Mouse (Mus musculus) limb, embryonic 13.5 days (tissue): ENCODE data around the gene Gm10260. TPM values are rescaled to one million over a fixed set of nuclear protein-coding genes. Genes with fewer than 3 reads are reported as not detected.

Experiments
- ATAC-seq: fragments of 200-750 bp; cut with Nextera tagmentation; 2 replicates; pipeline ENCODE4 v1.8.0; 2017; ENCODE audit warnings: low read depth, moderate number of reproducible peaks, moderate TSS enrichment; ENCODE audit not compliant: low FRiP score
- H3K27ac ChIP-seq: fragments of 300-500 bp; sonication (generic); 2 replicates; pipeline ENCODE4 v1.5.1; 2015; ENCODE audit warnings: inconsistent platforms, mild to moderate bottlenecking, moderate library complexity
- H3K27me3 ChIP-seq: fragments of 300-500 bp; sonication (generic); 2 replicates; pipeline ENCODE4 v1.6.1; 2015; ENCODE audit warnings: mild to moderate bottlenecking, inconsistent platforms
- H3K36me3 ChIP-seq: fragments of 300-500 bp; sonication (generic); 2 replicates; pipeline ENCODE4 v1.6.1; 2015; ENCODE audit warnings: inconsistent platforms, mild to moderate bottlenecking, moderate library complexity
- H3K4me1 ChIP-seq: fragments of 300-500 bp; sonication (generic); 2 replicates; pipeline ENCODE4 v1.6.1; 2015; ENCODE audit warnings: inconsistent platforms
- H3K4me2 ChIP-seq: fragments of 300-500 bp; sonication (generic); replicated peaks from 2 replicates; pipeline ENCODE4 v1.6.1; 2015; ENCODE audit warnings: inconsistent platforms, mild to moderate bottlenecking, moderate library complexity
- H3K4me3 ChIP-seq: fragments of 300-500 bp; sonication (generic); 2 replicates; pipeline ENCODE4 v1.5.1; 2015; ENCODE audit warnings: moderate library complexity, mild to moderate bottlenecking, inconsistent platforms
- H3K9ac ChIP-seq: fragments of 300-500 bp; sonication (generic); 2 replicates; pipeline ENCODE4 v1.6.1; 2015; ENCODE audit warnings: mild to moderate bottlenecking, inconsistent platforms
- H3K9me3 ChIP-seq: fragments of 300-500 bp; sonication (generic); 2 replicates; pipeline ENCODE4 v1.6.1; 2016; ENCODE audit warnings: inconsistent platforms
- WGBS: fragments of 180-500 bp; shearing (Covaris S2); methylation state at CpG from one replicate; pipeline ENCODE4 v1.1.7; 2015; 5-methylcytosine and 5-hydroxymethylcytosine counted together
- polyA plus RNA-seq: library from polyadenylated mRNA; unstranded; fragments of >200 nt; fragmentation: Nextera tagmentation; extraction: Ambion mirVana; gene quantifications from 2 replicates; pipeline ENCODE4 v1.2.1, GENCODE M21; 2015

The Gm10260 gene
- polyA plus RNA-seq, 1 experiment from 2014 or later = 7.5 TPM

DNA sequence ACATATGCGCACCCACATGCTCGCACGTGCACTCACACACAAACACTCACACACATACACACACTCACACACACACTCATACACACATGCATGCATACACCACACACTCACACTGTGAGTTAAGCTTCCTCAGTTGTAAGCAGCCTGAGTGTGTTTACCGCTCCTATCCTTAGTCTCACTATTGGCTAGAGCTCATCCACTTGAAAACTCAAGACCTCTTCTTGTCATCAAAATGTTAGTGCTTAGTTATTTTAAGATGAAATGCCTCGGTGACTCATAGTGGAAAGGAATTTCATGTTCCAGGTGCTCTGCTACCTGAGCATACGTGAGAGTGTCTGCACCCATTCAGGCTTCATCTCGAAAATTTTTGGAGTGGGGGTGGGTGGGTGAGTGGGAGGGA is 21.2 kb upstream of the Gm10260 start:
- no peak overlapping the region for H3K4me2 ChIP-seq
- H3K9me3 ChIP-seq = no peaks in the 10 kb centered on the region
- peaks cover 77% of the 10 kb centered on the region for H3K4me1 ChIP-seq
- no peak overlapping the region for H3K27ac ChIP-seq
- no peak overlapping the region for H3K9ac ChIP-seq
- H3K36me3 ChIP-seq = no peaks in the 10 kb centered on the region
- no peak for ATAC-seq
- WGBS = 86% methylated on average over 7 of the region's 7 CpGs
- H3K27me3 ChIP-seq = peaks cover 11% of the 10 kb centered on the region
- H3K4me3 ChIP-seq = no peak overlapping the region

DNA sequence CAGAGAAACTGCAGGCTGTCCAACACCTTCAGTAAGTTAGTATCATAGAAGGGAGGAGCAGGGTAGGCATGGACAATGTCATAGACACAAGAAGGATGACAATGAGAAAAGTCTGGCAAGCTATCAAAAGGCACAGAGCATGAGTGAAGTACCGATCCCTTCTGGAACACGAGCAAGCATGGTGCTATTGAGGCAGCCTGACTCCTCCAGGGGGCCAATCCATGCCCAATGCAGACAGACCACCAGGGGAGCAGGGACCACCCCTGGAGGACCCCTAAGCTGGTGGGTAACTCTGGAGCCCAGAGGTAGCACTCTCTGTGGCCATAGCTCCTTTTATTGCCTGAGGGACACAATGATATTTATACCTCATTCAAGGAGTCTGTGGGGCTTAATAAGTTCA is 20.1 kb upstream of the Gm10260 start:
- peaks cover 11% of the 10 kb centered on the region for H3K27me3 ChIP-seq
- peak; percentile 30; the same call in 1 of the 2 replicates for ATAC-seq

DNA sequence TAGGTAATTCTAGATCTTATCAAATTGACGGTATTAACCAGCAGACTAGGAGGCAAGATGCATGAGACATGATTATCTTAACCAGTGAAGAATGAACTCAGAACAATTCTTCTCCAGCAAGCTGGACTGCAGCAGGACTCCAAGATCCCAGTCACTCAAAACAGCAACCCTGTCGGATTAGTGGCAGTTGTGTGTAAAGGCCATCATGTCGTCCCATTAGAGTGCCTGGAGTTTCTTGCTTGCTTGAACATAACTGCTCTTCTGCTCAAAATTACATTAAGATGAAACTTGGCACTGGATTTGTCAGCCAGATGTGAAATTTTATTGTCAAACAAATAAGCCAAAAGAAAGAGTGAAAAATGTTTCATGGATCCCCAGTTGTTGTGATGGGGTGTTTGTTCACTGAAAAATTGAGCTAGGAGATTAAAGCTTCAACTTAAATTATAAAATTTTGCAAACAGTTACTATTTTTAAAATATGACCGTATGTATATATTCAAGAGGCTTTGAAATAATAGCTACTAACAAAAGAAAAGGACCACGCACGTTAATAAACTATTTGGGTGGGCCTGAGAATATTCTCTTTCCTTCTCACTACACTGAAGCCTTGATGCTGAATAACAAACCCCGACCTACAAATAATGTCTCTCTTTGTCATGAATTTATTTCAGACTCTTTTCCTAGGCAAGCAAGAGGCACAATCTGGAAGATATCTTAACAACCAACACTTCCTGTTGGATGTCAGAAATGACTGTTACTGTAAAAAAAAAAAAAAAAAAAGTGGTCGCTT is 19.4 kb upstream of the Gm10260 start:
- no peaks in the 10 kb centered on the region for H3K36me3 ChIP-seq
- ATAC-seq = no peak

More for the DNA sequence above, 20.1 kb upstream of the Gm10260 start:
- H3K9me3 ChIP-seq = no peaks in the 10 kb centered on the region
- 23% methylated on average over 2 of the region's 2 CpGs for WGBS
- no peaks in the 10 kb centered on the region for H3K36me3 ChIP-seq
- H3K9ac ChIP-seq = no peak overlapping the region
- peak overlapping the region; percentile 44; the same call in 1 of the 2 replicates for H3K27ac ChIP-seq
- no peak overlapping the region for H3K4me2 ChIP-seq
- peaks cover 69% of the 10 kb centered on the region for H3K4me1 ChIP-seq
- no peak overlapping the region for H3K4me3 ChIP-seq

DNA sequence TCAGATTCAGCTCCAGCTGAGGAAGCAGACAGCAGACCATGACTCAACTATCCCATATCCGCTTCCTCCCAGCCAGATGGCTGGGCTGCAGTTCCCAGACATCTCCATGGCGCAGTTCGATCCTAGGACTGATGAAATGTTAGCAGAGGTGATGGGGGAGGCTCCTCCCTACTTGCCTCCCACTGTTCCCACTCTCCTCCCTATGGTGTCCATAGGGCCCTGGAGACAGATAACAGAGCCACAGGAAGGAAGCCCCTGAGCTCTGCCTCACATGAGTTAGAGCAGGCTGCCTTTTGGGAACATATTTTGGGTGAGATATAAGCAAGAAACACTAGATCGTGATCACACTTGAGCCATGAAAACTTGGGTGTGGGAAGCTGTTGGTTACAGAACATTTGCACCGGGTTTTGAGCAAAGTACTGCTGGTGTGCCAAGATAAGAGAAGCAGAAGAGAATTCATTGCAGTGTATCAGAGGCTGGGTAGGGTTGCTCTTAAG is 18.3 kb upstream of the Gm10260 start:
- Histone ChIP-seq H3K27ac (no peak overlapping the region), H3K27me3 (peaks cover 11% of the 10 kb centered on the region), H3K4me2 (no peak overlapping the region), H3K9me3 (no peaks in the 10 kb centered on the region), H3K36me3 (no peaks in the 10 kb centered on the region), H3K9ac (no peak overlapping the region), H3K4me3 (no peak overlapping the region), H3K4me1 (peaks cover 56% of the 10 kb centered on the region)
- 85% methylated on average over 5 of the region's 5 CpGs for WGBS
- no peak for ATAC-seq

More for the DNA sequence above, 19.4 kb upstream of the Gm10260 start:
- H3K27me3 ChIP-seq = peaks cover 11% of the 10 kb centered on the region
- H3K9me3 ChIP-seq = no peaks in the 10 kb centered on the region
- 62% methylated on average over 8 of the region's 8 CpGs for WGBS
- H3K9ac ChIP-seq = no peak overlapping the region
- H3K4me1 ChIP-seq = peaks cover 66% of the 10 kb centered on the region
- peak overlapping the region; percentile 44; the same call in 1 of the 2 replicates for H3K27ac ChIP-seq
- H3K4me3 ChIP-seq = no peak overlapping the region
- no peak overlapping the region for H3K4me2 ChIP-seq

DNA sequence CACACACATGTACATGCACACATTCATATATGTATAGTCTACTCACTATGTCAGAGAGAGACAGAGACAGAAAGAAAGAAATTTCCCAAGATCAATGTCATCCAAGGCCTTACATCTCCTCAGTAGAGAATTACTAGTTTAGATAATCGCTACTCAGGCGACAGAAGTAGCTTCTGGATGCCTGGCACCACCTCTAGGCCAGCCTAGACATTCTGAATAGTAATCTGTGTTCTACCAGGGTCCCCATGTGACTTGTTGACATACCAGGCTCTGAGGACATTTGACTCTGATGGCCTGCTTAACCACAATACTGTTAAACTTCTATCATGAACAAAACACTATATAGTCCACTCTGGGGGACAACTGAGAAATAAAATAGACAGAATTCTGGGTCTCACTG is 17.2 kb upstream of the Gm10260 start:
- no peak overlapping the region for H3K9ac ChIP-seq
- peaks cover 4% of the 10 kb centered on the region; the same call in 1 of the 2 replicates for H3K27me3 ChIP-seq
- H3K36me3 ChIP-seq = no peaks in the 10 kb centered on the region
- no peak overlapping the region for H3K27ac ChIP-seq
- no peak for ATAC-seq
- H3K4me2 ChIP-seq = no peak overlapping the region
- WGBS = 83% methylated on average over 2 of the region's 2 CpGs
- H3K4me3 ChIP-seq = no peak overlapping the region
- peaks cover 52% of the 10 kb centered on the region for H3K4me1 ChIP-seq
- H3K9me3 ChIP-seq = no peaks in the 10 kb centered on the region

DNA sequence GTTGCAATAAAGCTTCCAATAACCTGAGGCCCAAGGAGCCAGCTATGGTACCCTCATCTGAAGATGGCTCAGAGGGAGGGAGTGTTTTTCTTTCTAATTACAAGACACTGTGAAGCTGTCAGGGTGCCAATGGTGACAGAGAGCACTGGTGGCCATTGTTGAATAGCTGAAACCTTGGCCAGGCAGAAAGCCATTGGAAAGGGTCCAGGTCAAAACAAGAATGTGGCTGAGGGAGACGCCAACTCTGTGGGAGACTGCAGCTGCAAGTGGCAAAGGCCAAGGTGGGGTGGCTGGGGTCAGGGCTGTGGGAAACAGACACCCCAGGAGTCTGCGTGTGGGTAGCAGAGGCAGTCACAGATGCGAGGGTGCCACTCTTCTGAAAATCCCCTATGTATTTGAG is 16.3 kb upstream of the Gm10260 start:
- WGBS = 60% methylated on average over 3 of the region's 3 CpGs
- Histone ChIP-seq H3K27ac (no peak overlapping the region), H3K9me3 (peaks cover 3% of the 10 kb centered on the region; the same call in 1 of the 2 replicates), H3K4me1 (peaks cover 45% of the 10 kb centered on the region), H3K4me2 (no peak overlapping the region), H3K4me3 (no peak overlapping the region), H3K9ac (no peak overlapping the region), H3K36me3 (no peaks in the 10 kb centered on the region), H3K27me3 (no peaks in the 10 kb centered on the region; the same call in 1 of the 2 replicates)
- ATAC-seq = no peak

DNA sequence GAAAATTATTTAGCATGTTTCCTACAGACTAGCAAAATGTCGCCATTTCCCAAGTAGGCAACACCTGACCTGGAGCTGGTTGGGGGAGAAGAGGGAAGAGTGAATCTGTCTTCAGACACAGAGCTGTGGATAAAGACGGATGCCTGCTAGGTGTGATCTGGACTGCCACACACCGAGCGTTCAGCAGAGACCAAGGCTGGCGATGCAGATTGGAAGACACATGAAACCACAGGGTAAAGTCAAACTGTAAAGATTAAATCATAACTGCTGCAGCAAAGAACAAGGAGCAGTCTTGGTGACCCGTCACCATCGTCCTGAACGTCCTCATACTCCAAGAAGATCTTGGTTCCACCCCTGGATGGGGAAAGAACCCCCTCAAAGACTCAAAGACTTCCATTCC is 15.5 kb upstream of the Gm10260 start:
- Histone ChIP-seq H3K27ac (no peak overlapping the region), H3K9ac (no peak overlapping the region), H3K4me1 (peaks cover 37% of the 10 kb centered on the region), H3K4me2 (no peak overlapping the region), H3K4me3 (no peak overlapping the region), H3K27me3 (no peaks in the 10 kb centered on the region; the same call in 1 of the 2 replicates), H3K36me3 (no peaks in the 10 kb centered on the region), H3K9me3 (peaks cover 4% of the 10 kb centered on the region; the same call in 1 of the 2 replicates)
- no peak for ATAC-seq
- WGBS = 89% methylated on average over 8 of the region's 8 CpGs

DNA sequence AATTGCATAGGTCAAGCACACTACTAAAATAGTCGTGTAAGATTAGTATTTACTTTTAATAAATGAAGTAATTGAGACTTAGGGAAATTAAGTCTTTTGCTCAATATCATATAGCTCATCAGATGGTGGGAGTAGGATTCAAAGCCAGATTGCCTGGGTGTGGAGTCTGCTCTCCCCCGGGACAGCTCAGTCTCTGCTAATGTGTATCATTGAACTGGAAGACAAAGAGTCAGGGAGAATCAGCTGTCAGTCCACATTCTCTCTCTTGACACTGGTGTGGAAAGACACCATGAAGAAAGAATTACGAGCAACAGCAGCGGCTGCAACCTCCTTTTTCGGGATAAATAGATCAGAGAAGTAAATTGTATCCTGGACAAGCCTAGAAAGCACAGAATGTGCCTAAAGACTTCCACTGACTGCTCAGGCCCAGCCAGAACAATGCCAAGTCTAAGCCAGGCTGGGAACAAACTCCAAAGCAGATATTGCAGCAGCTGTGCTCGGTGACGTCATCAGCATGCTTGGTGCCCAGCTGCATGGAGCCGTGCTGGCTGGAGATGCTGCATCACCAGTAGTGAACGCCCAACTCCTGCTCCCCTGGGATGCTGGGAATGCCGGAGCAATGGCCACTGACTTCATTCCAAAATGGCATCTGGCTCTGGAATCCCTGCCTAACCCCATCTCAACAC is 14.5 kb upstream of the Gm10260 start:
- no peak overlapping the region for H3K27ac ChIP-seq
- peaks cover 28% of the 10 kb centered on the region for H3K4me1 ChIP-seq
- WGBS = 60% methylated on average over 10 of the region's 10 CpGs
- H3K4me2 ChIP-seq = no peak overlapping the region
- no peak overlapping the region for H3K4me3 ChIP-seq
- peak; percentile 44; the same call in 1 of the 2 replicates for ATAC-seq
- H3K36me3 ChIP-seq = no peaks in the 10 kb centered on the region
- H3K9ac ChIP-seq = no peak overlapping the region
- H3K9me3 ChIP-seq = peaks cover 4% of the 10 kb centered on the region; the same call in 1 of the 2 replicates
- no peaks in the 10 kb centered on the region; the same call in 1 of the 2 replicates for H3K27me3 ChIP-seq

DNA sequence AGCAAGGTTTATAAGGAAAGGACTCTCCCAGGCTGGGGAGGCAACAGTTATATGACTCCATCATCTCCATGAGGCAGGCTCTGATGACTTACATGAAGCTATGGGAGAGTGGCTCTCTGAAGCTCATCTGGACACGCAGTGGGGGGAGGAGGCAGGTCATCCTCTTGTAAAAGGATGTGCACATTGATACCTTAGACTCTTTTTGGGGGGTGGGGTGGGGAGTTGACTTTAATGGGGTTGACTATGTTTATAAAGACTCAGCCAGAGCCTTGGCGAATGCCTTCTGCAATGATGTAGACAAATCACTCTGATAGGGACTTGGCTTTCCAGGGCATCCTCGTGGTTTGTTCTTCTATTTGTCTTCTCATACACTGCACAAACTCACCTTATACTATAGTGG is 8.8 kb upstream of the Gm10260 start:
- Histone ChIP-seq H3K27ac (no peak overlapping the region), H3K27me3 (no peaks in the 10 kb centered on the region), H3K9ac (no peak overlapping the region), H3K36me3 (no peaks in the 10 kb centered on the region), H3K4me3 (no peak overlapping the region), H3K4me1 (peaks cover under 1% of the 10 kb centered on the region), H3K9me3 (peaks cover 4% of the 10 kb centered on the region; the same call in 1 of the 2 replicates), H3K4me2 (no peak overlapping the region)
- ATAC-seq = no peak
- WGBS = 76% methylated on average over 3 of the region's 3 CpGs

DNA sequence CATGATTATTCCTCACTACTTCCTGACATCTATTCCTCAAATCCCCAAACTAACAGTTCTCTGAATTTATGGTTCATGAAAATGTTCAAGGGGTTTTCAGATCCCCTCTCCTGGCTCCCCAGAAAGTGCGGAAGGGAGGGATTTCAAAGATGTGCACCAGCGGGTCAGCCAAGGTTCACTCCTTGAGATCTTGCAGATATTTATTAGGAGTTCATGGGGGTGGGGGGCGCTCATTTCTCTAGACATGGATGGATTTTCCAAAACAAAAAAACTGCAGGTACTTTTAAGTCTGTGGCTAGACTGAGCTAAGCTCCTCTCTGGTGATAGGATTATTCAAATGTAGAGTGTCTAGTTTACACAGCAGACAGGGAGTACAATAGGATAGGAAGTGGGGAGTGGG is 8.4 kb upstream of the Gm10260 start:
- 68% methylated on average over 3 of the region's 3 CpGs for WGBS
- H3K4me3 ChIP-seq = no peak overlapping the region
- no peaks in the 10 kb centered on the region for H3K36me3 ChIP-seq
- no peak overlapping the region for H3K9ac ChIP-seq
- no peaks in the 10 kb centered on the region for H3K27me3 ChIP-seq
- ATAC-seq = no peak
- H3K4me1 ChIP-seq = peaks cover 5% of the 10 kb centered on the region
- H3K4me2 ChIP-seq = no peak overlapping the region
- peaks cover 4% of the 10 kb centered on the region; the same call in 1 of the 2 replicates for H3K9me3 ChIP-seq
- no peak overlapping the region for H3K27ac ChIP-seq

DNA sequence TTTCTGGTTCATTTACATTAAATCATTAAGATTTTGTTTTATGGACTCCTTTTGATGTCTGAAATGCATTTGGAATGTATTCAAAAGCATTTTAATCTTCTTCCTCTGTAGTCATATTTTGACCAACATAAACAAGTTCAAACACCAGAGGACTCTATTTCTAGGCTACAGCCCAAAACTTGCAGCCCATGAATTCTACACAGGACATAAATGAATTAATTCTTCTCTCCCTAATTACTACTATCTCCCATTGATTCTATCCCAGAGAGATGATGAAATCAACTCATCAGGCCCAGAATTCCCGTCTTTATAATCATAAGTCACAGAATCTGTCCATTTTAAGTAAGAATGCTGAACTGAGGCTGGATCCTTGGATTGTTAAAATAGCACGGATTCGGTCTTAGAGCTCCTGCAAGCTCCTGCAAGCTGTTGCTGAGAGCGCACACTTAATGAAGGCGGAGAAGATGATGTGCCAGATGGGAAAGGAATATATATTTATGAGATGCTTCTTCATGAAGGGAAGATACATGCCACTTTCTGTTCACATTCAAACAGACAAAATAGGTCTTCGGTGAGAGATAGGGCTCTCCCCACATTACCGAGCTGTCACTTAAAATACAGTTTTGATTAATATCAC is 7.7 kb upstream of the Gm10260 start:
- 80% methylated on average over 7 of the region's 7 CpGs for WGBS
- peaks cover 4% of the 10 kb centered on the region; the same call in 1 of the 2 replicates for H3K9me3 ChIP-seq
- no peak overlapping the region for H3K4me3 ChIP-seq
- H3K4me1 ChIP-seq = peaks cover 11% of the 10 kb centered on the region
- no peak for ATAC-seq
- H3K36me3 ChIP-seq = no peaks in the 10 kb centered on the region
- no peak overlapping the region for H3K27ac ChIP-seq
- no peaks in the 10 kb centered on the region for H3K27me3 ChIP-seq
- no peak overlapping the region for H3K9ac ChIP-seq
- H3K4me2 ChIP-seq = no peak overlapping the region

DNA sequence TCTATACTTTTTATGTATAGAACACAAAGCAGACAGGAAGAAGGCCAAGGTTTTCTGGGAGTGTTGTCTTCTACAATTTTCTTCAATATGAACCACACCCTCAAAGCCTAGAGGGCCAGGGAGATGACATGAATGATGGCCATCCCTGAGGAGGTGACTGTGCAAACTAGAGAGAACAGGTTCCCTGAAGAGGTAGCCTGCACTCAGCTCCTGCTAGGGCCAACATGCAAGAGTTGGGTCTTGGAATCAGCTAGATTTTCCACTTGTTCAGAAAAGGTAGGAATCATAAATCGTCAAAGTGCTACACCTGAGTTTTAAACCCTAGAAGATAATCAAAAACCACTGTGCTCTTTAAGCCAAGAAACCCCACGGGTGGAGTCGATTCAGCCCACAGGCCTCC is 6.2 kb upstream of the Gm10260 start:
- no peak overlapping the region for H3K9ac ChIP-seq
- H3K27ac ChIP-seq = no peak overlapping the region
- 82% methylated on average over 3 of the region's 3 CpGs for WGBS
- H3K4me2 ChIP-seq = no peak overlapping the region
- no peaks in the 10 kb centered on the region for H3K36me3 ChIP-seq
- no peaks in the 10 kb centered on the region for H3K27me3 ChIP-seq
- no peaks in the 10 kb centered on the region for H3K9me3 ChIP-seq
- ATAC-seq = no peak
- no peak overlapping the region for H3K4me3 ChIP-seq
- peaks cover 11% of the 10 kb centered on the region for H3K4me1 ChIP-seq
